Mouse (Mus musculus): ENCODE results near the gene Cadps. TPM values are rescaled to one million over a fixed set of nuclear protein-coding genes. Genes with fewer than 3 reads are reported as not detected.

Gene Cadps
- total RNA-seq, 2 experiments from 2014 or later = 15.5 to 19.8 TPM

GRCm38 (mm10) chr14:12343451-12343941 lies 479.4 kb downstream of the Cadps start:
- no peak for DNase-seq (ENCODE audit: low spot score in 2 of 2)

GRCm38 (mm10) chr14:12342458-12343131 lies 480.3 kb downstream of the Cadps start:
- DNase-seq (ENCODE audit: low spot score in 2 of 2) = no peak

- DNase-seq (ENCODE audit: low spot score in 2 of 2) = no peak
Observed at GRCm38 (mm10) chr14:12341789-12342457, 481.0 kb downstream of the Cadps start.

GRCm38 (mm10) chr14:12341075-12341788 lies 481.6 kb downstream of the Cadps start:
- no peak for DNase-seq (ENCODE audit: low spot score in 2 of 2)

GRCm38 (mm10) chr14:12340238-12341074 lies 482.4 kb downstream of the Cadps start:
- no peak for DNase-seq (ENCODE audit: low spot score in 2 of 2)

- DNase-seq (ENCODE audit: low spot score in 2 of 2) = no peak
Observed at GRCm38 (mm10) chr14:12338811-12339565, 483.9 kb downstream of the Cadps start.

GRCm38 (mm10) chr14:12337998-12338809 lies 484.7 kb downstream of the Cadps start:
- no peak for DNase-seq (ENCODE audit: low spot score in 2 of 2)

GRCm38 (mm10) chr14:12337421-12337997 lies 485.4 kb downstream of the Cadps start:
- no peak for DNase-seq (ENCODE audit: low spot score in 2 of 2)

GRCm38 (mm10) chr14:12334925-12335324 lies 488.0 kb downstream of the Cadps start:
- DNase-seq (ENCODE audit: low spot score in 2 of 2) = no peak

GRCm38 (mm10) chr14:12333622-12334021 lies 489.3 kb downstream of the Cadps start:
- DNase-seq (ENCODE audit: low spot score in 2 of 2) = no peak
